Mouse (Mus musculus) heart, postnatal 4 days (tissue): ENCODE measurements around the gene Dgat2. TPM values are rescaled to one million over a fixed set of nuclear protein-coding genes. Genes with fewer than 3 reads are reported as not detected.

Experiments used
- DNase-seq: peaks from one replicate; pipeline ENCODE4 v3.0.0; 2021
- total RNA-seq, 2 experiments: library from RNA; stranded (reverse); gene quantifications; 2 replicates each; pipeline ENCODE4 v1.2.3; 2021

Gene Dgat2
- total RNA-seq, 2 experiments from 2014 or later, result 69.7 to 78.2 TPM

DNA sequence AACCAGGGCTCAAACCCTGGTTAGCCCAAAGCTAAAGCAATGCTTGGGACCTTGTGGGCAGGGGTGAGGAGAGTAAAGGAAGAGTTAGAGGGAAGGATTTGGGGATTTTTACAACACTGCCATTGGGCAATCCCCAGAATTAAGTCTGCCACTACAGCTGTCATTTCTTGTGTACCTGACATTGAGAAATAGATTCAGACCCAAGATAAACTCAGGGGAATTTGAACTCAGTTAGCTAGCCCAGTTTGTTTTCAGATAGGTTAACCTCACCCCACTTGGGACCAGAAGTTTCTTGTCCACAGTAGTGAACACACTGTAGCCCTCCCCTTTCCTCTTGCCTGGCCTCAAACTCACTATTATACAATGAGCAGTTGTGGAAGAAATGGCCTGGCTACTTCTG is 8.9 kb upstream of the Dgat2 start:
- no peak for DNase-seq

DNA sequence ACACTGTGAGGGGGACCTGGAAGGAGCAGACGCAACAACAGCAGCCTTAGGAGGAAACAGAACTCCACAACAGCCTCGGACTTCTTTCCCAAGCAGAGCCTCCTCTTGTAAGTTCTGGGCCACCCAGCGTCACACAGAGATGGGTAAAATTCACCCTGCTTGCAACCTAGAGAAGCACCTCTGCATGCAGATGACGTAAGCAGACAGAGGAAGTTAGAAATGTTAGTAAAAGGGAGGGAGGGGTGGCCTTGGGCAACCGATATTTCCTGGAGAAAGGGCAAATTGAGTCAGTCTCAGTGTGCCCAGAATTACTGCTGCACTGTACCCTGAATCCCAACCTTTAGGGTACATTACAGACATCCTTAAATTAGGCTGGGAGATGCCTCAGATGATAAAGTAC is 7.4 kb upstream of the Dgat2 start:
- no peak for DNase-seq

DNA sequence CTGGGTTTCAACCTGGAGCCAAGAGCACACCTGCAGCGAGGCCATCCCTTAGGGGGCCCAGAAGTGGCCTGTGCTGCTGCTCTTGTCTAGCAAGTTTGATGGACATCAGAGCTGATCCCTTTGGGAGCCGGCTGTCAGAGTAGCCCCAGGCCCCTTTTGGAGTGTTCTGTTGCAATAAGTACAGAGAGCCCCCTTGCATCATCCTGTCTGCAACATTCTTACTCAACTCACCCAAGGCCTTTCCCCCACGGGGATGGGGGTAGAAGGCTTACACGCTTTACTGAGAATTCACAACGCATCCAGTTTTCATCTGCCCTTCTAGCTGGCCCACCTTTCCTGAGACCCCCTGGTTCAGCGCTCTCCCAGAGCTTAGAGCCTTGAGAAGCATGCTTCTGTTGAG is 6.1 kb upstream of the Dgat2 start:
- no peak for DNase-seq

DNA sequence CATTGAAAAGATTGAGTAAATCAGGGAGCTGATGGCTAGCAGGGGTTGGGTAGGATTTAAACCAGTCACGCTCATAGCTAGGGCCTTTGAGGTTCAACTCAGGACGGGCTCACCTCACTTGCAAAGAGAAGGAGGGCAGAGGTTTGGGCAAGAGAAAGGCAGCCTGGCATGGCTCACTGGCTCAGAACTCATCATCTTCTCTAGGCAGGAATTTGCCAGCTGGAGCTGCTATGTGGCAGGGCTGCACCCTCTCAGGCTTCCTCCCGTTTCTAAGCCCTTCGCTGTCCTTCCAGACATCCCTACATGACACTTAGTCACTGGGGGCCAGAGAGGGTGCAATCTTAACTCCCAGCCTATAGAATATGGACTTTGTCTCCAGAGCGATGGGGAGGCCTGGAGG is 4.9 kb upstream of the Dgat2 start:
- no peak for DNase-seq

DNA sequence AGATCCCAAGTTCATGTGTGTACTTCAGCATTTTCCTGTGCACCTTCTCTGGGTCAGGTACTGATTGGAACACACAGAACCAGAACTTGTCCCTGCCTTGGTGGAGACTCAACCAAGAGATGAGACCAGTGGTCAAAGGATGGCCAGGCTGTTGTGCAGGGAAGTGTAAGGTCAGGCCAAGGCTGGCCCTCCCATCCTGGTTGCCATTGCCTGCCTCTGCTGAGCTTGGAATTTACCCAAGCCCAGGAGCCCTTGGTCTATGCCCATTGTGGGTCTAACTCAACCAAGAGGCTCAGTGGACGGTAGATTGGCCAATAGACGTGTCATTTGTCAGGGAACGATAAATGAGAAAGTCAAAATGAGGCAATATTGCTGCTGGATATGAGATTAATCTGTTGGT is 2.9 kb upstream of the Dgat2 start:
- DNase-seq, result no peak

DNA sequence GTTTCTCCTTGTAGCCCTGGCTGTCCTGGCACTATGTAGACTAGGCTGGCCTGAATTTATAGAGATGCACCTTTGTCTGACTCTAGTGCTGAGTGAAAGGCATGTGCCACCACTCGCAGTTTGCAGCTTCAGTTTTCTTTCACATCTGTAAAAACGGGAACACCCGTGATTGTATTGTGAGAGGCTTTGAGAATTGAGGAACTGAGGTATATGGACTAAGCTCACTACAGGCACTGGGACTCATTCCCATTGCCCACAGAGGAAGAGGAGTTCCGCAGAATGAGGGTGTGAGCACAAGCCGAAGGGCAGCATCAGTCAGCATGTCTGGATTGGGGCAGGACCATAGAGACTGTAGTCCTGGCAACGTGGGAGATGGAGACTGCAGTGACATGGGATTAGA is 1.2 kb upstream of the Dgat2 start:
- DNase-seq, result no peak

DNA sequence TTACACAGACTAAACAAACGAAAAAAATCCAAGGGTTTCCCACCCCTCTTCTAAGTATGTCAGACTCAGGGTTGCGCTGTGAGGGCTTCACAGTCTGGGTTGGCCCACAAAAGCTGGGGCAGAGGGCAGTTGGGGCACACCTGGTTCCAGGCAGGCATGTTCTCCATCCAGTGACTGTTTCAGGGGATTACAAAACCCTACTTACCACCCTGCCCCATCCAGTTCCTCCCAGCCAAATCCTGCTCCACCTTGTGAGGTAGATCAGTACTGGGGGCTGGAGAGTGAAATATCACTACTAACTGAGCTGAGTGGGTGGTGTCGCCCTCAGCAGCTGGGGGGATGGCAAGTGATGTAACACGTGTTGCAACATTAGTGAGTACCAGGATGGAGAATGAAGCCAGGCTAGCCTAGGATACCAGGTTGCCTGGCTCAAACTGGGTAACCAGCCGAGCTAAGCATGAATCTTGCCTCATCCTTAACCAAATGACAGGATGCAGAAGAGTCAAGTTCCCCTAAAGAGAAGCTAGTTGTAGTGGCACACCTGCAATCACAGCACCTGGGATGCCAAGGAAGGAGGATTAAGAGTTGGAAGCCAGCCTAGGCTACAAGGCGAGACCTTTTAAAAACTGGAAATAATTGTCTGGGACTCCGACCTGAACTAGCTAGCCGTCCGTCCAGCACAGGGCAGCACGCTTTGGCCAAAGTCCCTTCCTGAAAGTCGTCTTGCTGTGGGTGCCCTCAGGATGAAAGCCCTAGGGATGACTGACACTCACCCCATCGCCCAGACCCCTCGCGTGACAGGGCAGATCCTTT is 694 bp downstream of the Dgat2 start:
- DNase-seq, result peak; percentile 16

DNA sequence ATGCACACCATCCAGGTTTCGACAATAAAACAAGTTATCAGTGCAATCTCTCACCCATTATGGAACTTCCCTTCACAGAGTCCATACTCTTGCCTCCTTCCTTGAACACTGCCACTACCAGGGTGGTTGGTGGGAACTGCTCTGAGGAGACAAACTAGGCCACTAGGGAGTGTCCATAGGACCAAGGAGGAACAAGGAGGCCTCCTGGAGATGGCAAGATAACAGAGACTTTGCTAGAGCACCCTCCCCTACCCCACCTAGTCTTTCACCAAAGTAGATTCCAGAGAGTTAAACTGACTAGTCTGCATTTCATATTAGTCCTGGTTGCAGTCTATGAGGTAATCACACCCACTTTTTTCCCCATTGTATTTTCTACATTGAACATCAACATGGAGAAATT is 2.4 kb downstream of the Dgat2 start:
- no peak for DNase-seq

DNA sequence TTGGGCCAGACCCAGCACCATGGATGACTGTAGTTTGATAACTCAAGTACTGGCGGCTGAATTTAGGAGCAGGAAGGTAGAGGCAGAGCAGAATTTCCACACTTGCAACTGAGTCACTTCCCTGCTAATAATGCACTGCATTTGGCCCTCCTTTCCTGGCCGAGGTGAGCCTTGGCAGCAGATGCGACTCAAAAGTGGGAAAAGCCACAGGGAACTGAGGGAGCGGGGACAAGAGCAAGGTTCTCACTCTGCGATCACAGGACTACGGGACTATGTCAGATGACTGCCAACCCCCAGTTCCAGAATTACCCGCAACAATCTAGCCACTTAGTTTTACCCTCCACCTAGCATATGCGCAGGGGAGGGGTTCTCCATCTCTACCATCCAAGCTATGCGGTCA is 3.2 kb downstream of the Dgat2 start:
- no peak for DNase-seq

DNA sequence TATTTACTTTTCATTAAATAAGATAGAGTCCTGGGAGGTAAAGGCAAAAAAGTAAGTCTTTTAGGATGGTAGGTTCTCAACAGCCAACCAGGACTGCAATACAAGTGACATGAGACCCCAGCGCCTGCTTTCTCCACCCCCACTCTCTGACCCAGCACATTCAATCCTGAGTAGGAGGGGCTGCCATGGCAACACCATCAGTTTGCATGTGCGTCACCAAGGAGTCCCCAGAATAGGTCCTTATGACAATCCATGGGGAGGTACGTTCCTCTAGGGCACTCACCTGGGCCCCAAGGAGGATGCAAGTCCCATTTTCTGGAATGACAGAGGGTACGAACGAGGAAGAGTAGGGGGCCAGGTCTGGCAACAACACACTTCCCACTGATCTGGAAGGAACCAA is 5.1 kb downstream of the Dgat2 start:
- DNase-seq, result no peak

DNA sequence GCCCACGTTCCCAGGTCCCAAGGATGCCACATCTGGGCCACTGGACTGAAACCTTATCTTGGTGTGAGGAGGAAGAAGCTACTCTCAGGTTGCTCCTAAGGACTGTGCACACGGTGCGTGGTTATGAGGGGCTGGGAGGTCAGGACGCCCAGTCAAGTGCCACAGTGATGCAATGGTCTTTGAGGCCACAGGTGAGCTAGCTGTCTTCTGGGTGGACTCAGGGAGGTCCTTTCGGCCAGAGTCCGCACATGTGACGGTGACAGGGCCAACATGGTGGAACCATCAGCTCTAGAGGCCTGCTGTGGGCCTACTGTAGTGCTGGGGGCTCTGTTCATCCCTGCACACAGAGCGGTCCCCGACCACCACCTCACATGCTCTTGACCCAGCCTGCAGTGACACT is 6.9 kb downstream of the Dgat2 start:
- no peak for DNase-seq

DNA sequence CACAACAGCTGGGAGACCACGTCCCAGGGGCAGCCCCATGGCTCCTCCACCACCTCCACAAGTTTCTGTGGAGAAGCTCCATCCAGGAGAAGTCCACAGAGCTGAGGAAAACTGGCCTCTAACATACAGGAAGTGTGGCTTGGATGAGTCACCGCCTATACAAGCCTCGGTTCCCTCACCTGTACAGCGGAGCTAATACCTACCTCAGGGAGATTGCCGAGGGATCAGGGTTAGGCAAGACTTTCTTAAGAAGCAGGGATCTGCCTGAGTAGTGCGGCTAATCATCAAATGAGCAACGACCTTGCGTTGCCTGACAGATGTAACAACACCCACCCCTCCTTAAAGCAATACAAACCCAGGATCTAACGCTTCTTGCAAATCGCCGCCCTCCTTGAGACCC is 7.4 kb downstream of the Dgat2 start:
- DNase-seq, result no peak

DNA sequence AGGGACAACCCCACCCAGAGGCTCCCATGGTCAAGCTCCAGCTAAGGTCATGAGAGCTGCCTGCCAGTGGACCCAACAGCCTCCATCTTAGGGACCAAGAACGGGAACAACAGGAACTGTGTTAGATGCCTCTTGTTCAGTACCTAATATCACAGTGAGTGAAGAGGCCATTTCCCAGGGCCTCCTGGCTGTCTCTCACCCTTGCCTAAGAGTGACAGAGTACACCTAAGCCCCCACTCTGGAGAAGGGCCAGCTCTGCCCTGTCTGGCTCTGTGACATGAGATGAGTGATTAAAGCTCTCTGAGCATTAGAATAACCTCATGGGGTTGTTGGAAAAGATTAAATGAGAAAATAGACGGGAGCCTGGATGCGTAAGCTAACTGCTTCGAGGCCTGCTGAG is 8.5 kb downstream of the Dgat2 start:
- no peak for DNase-seq

DNA sequence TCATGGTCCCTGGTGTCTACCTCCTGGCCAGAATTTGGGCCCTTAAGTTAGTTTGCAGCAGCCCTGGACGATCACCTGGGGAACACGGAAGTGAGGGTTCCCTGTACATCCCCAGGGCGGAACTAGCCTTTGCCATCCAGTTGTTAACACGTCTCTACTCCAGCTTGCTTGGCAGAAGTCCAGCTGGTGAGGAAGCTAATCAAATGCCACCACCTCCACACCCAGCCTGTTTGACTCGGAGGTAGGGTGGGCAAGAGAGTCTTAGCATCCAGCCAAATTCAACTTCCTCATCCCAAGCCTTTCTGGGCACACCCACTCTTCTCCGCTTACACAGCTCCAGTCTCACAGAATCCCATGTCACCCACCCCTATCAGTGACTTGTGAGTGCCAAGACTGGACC is 9.6 kb downstream of the Dgat2 start:
- peak; percentile 67 for DNase-seq

DNA sequence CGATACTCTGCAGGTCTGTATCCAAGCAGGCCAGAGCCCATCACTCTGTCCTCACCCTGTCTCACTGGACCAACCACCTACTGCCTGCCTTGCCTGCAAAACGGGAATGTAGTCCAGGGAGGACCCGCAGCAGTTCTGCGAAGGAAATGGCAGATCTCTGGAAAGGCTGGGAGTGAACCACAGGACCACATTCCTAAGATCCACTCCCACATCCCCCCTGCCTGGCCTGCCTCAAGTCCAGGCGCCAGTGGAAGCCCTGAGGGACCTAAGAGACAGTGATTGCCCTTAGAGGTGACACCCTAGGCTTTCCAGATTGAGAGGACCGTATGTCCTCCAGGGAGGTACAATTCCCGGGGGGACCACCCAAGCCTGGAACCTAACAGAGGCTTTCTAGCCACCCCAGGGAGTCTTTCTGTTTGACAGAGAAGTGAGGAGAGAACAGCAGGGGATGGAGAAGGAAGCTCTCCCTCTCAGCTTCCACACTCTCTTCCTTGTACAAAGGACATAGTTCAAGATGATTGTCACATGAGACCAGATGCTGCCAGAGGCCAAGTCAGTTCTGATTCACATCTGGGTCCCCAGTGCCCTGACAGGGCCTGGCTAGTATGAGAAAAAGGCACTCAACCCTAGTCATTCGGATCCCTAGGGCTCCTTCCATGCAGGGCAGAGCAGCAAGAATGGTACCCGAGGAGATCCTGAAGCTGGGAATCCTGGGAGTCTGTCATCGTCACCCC is 10.6 kb downstream of the Dgat2 start:
- DNase-seq, result no peak

DNA sequence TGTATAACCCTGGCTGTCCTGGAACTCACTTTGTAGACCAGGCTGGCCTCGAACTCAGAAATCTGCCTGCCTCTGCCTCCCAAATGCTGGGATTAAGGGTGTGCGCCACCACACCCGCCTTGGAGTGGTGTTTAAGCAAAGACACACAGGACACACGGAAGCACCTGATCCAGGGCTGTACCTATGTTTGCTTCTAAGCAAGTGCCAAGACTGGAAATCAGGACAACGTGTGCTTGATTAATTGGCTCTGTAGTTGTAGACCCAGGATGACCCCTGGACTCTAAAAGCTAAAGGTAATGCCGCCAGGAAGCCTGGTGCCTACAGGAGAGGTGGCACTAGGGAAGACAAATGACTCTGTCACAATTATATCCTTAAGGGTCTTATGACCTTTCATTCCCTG is 12.0 kb downstream of the Dgat2 start:
- no peak for DNase-seq

DNA sequence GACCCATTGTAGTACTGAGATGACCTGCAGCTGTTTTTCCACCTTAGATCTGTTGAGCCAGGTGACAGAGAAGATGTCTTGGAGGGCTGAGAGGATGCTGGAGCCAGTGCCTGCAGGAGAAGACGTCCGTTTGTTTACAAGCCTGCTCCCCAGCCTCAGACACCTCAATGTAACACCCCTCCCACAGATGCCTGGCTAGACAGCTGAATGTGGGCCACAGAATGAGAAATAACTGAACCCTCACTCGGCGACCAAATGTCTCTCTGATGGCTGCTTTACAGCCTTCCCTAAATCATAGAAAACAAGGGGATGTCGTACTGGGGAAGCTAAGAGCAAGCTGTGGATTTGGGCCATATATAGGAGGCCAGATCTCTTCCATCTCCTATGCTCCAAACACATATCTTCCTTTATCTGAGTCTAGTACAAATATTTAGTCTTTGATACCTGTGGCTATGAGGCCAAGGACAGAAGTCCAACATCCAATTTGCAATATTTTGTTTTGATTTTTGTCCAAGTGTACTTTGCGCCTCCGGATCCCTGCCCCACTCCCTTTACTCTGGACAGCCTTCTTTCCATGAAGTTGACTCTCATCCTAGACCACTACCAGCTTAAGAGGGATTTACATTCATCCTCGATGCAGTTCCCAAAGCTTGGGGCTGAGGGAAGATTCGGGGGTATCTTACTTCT is 12.7 kb downstream of the Dgat2 start:
- DNase-seq, result no peak

DNA sequence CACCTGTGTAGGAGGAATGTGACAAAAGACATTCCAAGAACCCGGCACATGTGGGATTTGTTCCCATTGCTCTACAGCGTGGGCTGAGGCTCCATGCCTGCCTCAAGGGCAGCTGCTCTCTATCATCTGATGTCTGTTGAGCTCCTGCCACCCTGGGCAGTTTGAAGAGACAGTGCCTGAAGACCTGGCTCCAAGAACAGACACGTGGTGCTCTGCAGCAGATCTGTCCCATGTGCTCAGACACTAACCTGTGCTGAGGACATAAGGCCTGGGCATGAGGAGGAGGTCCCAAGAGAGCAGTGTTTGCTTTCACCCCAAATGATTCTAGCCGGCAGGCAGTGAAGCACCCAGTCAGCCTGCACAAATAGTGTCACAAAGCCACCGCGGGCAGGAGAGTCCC is 13.8 kb downstream of the Dgat2 start:
- no peak for DNase-seq

DNA sequence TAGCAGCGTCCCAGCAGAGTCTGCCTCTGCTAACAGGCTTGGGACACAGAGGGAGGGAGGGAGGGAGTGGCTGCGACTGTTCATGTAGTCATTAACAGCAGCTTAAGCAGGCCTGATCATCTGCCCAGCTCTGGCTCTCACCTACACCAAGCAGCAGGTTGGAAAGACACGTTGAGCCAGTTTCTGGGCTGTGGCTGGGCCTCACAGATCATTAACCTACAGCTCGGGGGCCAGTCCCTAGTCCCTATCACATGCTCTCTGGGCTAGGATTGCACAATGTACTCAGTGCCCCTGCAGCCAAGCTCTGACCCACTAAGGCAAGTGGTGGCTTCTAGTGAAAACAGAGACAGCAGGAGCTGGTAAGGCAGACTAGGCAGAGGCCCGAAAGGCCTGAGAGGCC is 14.6 kb downstream of the Dgat2 start:
- DNase-seq, result no peak

DNA sequence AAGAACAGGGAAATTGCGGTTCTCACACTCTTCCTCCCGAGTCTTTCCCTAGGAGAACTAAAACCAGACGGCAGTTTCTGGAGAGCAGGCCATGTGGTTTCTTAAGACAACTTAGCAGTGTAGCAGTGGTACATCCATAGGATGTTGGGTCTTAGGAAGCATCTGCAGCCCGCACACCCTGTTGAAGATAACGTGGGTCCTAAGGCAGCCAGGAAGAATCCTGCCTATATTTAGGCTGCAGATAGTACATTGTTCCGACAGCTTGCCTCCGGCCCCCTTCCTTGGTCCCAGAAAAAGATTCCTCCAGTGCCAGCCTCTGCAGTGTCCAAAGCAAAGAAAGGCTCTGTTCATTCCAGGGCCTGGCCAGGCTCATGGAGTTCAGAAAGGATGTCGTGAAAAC is 16.4 kb downstream of the Dgat2 start:
- DNase-seq, result no peak

DNA sequence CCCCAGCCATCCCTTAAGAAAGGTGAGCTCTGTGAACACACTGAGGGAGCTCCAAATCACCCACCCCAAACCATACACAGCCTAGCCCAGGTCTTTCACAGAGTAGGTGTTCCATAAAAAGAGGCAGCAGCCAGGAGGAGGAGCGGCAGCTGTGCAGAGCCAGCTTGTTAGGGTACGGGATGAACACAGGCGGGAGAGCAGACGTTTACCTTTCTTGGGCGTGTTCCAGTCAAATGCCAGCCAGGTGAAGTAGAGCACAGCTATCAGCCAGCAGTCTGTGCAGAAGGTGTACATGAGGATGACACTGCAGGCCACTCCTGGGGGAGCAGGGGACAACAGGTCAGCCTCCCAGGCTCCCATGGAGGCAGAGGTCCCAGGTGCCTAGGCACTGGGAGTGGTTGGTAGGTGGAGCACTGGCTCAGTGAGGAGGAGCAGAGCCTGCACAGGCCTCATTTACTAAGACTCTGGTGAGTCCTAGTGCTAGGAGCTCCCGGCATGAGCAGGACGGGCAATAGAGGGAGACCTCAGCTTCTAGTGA is 17.6 kb downstream of the Dgat2 start:
- DNase-seq, result no peak

DNA sequence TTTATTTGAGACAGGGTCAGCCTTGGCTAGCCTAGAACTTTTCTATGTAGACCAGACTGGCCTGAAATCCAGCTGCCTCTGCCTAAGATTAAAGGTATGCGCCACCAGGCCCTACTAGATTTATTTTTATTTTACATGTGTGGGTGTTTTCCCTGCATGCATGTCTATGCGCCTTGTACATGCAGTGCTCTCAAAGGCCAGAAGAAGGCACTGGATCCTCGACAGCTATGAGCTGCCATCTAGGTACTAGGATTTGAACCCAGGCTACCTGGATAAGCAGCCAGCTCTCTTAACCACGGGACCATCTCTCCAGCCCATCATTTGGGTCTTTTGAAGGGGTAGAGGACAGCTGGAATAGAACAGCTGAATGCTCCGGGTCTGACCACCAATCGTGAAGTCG is 20.1 kb downstream of the Dgat2 start:
- no peak for DNase-seq

DNA sequence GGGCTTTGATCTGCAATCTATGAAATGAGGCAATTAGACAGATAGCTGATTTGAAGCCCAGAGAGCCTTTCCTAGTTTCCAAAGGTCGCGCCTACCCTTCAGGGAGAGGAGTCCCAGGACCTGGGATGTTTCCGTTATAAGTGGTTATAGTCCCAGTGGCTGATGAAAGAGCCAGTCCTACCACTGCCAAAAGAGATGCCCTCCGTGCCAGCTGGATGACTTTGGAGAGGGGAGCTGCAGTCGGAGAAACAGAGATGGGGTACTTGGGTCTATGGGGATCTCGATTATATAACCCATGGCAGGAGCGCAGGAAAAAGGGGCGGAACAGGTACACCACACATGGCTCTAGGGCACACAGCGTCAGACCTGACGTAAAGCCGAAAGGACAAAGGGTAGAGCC is 20.6 kb downstream of the Dgat2 start:
- DNase-seq, result no peak

DNA sequence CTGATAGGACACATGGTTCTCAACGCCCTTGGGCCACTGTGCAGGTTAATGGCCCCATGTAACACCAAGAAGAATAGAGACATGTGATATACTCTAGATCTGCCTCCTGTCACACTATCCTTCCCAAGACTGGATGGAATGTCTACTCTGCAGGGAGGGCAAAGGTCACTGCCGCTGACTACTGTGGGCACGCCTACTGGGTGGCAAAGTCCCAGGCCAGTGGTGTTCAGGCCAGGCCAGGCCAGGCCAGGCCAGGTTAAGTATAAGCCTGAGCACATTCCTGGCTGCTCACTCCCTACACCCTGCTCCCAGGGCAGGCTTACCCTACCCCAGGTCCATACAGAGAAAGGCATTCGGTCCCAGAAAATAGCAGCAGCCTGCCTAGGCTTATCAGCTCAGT is 21.0 kb downstream of the Dgat2 start:
- peak; percentile 44 for DNase-seq
